Mouse (Mus musculus) liver, adult 2 months (tissue): ENCODE measurements around the gene Slc25a18.

ENCODE experiments used
- CTCF ChIP-seq: fragments of 200-500 bp; IDR thresholded peaks from 2 replicates; pipeline ENCODE4 v1.5.1; 2011; ENCODE audit warnings: low read depth, low read length, control low read depth
- POLR2A ChIP-seq: fragments of 200-500 bp; IDR thresholded peaks from 2 replicates; pipeline ENCODE4 v1.6.1; 2011; ENCODE audit warnings: low read length, control low read depth; ENCODE audit not compliant: insufficient read depth; ENCODE audit errors: extremely low read depth

DNA sequence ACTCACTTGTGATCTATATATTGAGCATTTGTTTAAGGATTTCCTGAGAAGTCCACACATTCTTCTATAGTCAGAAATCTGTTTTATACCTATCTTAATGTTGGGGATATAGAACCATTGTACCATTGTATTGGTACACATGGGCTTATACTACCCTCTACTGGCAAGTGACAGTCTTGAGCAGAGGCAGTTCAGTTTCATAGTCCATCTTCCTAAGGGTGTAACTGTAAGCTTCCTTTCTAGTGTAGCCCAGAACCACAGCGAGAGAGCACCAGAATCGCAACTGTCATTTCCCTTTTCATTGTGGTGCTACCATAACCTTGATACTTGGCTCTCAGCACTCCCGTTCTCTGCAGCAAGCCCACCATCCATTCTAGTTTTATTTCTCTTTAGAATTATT, 36.8 kb upstream of the Slc25a18 start:
- TF ChIP-seq CTCF (peak; percentile 43; the same call in 1 of the 2 replicates), POLR2A (no peak)
